ENCODE assay signal across 28 mouse cellular contexts in genomic region chr13:79801591-79801990, GRCm38 (mm10).
"Had no signal": no experiment of that assay in that cellular context is flagged by ENCODE, and none has a peak within 500 bp of the region (broad histone marks: within the 10 kb centered on the region; RNA-seq: fewer than 3 reads in every experiment).

No protein-coding gene starts in this region.

- H3K27me3 ChIP-seq: embryonic facial prominence, embryonic 12.5 days; embryonic facial prominence, embryonic 13.5 days; embryonic facial prominence, embryonic 15.5 days; forebrain, embryonic 12.5 days; forebrain, embryonic 13.5 days; forebrain, embryonic 15.5 days had no signal

- H3K36me3 ChIP-seq: embryonic facial prominence, embryonic 10.5 days; embryonic facial prominence, embryonic 12.5 days; embryonic facial prominence, embryonic 13.5 days; embryonic facial prominence, embryonic 15.5 days; forebrain, embryonic 10.5 days; forebrain, embryonic 12.5 days; forebrain, embryonic 15.5 days had no signal

- H3K9ac ChIP-seq: embryonic facial prominence, embryonic 12.5 days; embryonic facial prominence, embryonic 13.5 days; embryonic facial prominence, embryonic 15.5 days; forebrain, embryonic 12.5 days; forebrain, embryonic 13.5 days; forebrain, embryonic 15.5 days; forebrain, postnatal 0 days had no signal

- H3K9me3 ChIP-seq: embryonic facial prominence, embryonic 10.5 days; embryonic facial prominence, embryonic 12.5 days; embryonic facial prominence, embryonic 13.5 days; embryonic facial prominence, embryonic 15.5 days; forebrain, embryonic 12.5 days; forebrain, embryonic 13.5 days; forebrain, embryonic 15.5 days had no signal

- H3K4me1 ChIP-seq: embryonic facial prominence, embryonic 10.5 days; embryonic facial prominence, embryonic 12.5 days; embryonic facial prominence, embryonic 13.5 days; embryonic facial prominence, embryonic 15.5 days; forebrain, embryonic 10.5 days; forebrain, embryonic 12.5 days; forebrain, embryonic 13.5 days; forebrain, embryonic 15.5 days had no signal

- H3K4me2 ChIP-seq: embryonic facial prominence, embryonic 12.5 days; embryonic facial prominence, embryonic 13.5 days; embryonic facial prominence, embryonic 15.5 days; forebrain, embryonic 12.5 days; forebrain, embryonic 13.5 days; forebrain, embryonic 15.5 days had no signal

- DNase-seq: cerebellum, adult 18-20 months; cerebellum, adult 2 months; cerebellum, adult 8-10 months; cerebellum, adult 9-10 months; cerebellum, adult 9-11 months; cerebellum, postnatal 10 days; cerebellum, postnatal 14 days; cerebellum, postnatal 25 days; cerebellum, postnatal 36 days; embryo, embryonic 11 days; forebrain, postnatal 0 days; gastrocnemius, adult 2 months; gastrocnemius, postnatal 10 days; gastrocnemius, postnatal 14 days; gastrocnemius, postnatal 25 days; gastrocnemius, postnatal 36 days; heart, adult 11 months had no signal

- H3K27ac ChIP-seq: embryonic facial prominence, embryonic 10.5 days; embryonic facial prominence, embryonic 12.5 days; embryonic facial prominence, embryonic 13.5 days; embryonic facial prominence, embryonic 15.5 days; forebrain, embryonic 10.5 days; forebrain, embryonic 12.5 days; forebrain, embryonic 13.5 days; forebrain, embryonic 15.5 days; gastrocnemius, adult 2 months had no signal

- H3K4me3 ChIP-seq: embryonic facial prominence, embryonic 10.5 days; embryonic facial prominence, embryonic 12.5 days; embryonic facial prominence, embryonic 13.5 days; embryonic facial prominence, embryonic 15.5 days; erythroblast, embryonic 14.5 days; forebrain, embryonic 10.5 days; forebrain, embryonic 12.5 days; forebrain, embryonic 13.5 days; forebrain, embryonic 15.5 days; gastrocnemius, adult 2 months had no signal

- ATAC-seq: forebrain, embryonic 13.5 days; forebrain, embryonic 14.5 days; forebrain, embryonic 15.5 days; forebrain, embryonic 16.5 days; forebrain, postnatal 0 days had no signal
